Mouse (Mus musculus): ENCODE data around the gene Ckap2.

- no peak for TF ChIP-seq CTCF (IDR thresholded peaks at IDR 0.05; ENCODE audit: low read depth, low read length)
- TF ChIP-seq POLR2A (IDR thresholded peaks at IDR 0.05; ENCODE audit: extremely low read depth, insufficient read depth, low read length), result no peak
Measured at GRCm38 (mm10) chr8:22132062-22132461, 53.6 kb downstream of the Ckap2 start.

All from liver, adult 2 months (tissue).